ENCODE assay signal across 11 mouse cellular contexts in the genomic region with DNA sequence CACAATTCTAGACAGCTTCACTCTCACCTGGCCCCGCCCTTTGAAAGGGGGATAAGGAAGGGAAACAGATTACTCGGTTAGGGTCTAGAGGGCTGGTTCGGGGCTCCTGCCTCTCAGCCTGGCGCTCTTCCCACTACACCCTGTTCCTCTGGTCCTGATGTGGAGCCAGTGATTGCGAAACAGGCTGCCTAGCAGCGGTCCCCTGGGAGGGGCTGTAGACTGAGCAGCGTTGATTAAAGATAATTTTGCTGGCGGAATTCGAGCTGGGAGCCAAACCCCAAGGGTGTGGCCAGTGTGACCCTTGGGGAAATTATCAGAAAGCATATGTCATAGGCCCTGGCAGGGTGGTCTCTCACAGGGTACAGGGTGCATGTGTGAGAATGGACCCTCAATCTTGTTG. TPM values are rescaled to one million over a fixed set of nuclear protein-coding genes. Genes with fewer than 3 reads are reported as not detected.
DNase-seq lines count a peak whose midpoint lies in the region; ATAC-seq and TF ChIP-seq lines count a peak whose summit lies in the region.
"Had no signal": no experiment of that assay in that cellular context is flagged by ENCODE, and none has a peak within 500 bp of the region (broad histone marks: within the 10 kb centered on the region; RNA-seq: fewer than 3 reads in every experiment).

No protein-coding gene starts in this region.

- DNase-seq in heart, adult 18-20 months, result peak; percentile 91 to 93
- no peak for DNase-seq in heart, embryonic 10.5 days (ENCODE audit: low spot score)
- DNase-seq in heart, postnatal 4 days, result peak; percentile 52
- no peak for DNase-seq in layer of hippocampus, postnatal 36 days
- no peak for DNase-seq in layer of hippocampus, adult 2 months (ENCODE audit: low spot score in 2 of 2)
- DNase-seq: right cerebral cortex, postnatal 4 days had no signal

- H3K9me3 ChIP-seq in heart, embryonic 10.5 days, result no peaks in the 10 kb centered on the region
- H3K9me3 ChIP-seq in embryonic facial prominence, embryonic 15.5 days (replicated peaks), result 0 out of 2 replicates have a peak, but pooled peaks cover 5% of the 10 kb centered on the region
- H3K9me3 ChIP-seq in forebrain, embryonic 15.5 days, result no peaks in the 10 kb centered on the region
- H3K9me3 ChIP-seq: hindbrain, embryonic 15.5 days; limb, embryonic 12.5 days had no signal

- TF ChIP-seq CTCF in layer of hippocampus, adult 2 months (conservative IDR thresholded peaks at IDR 0.05), result no peak

- no peak for TF ChIP-seq POLR2A in myocyte (IDR thresholded peaks at IDR 0.05; ENCODE audit: insufficient read length, low read depth)

- H3K4me3 ChIP-seq in heart, embryonic 10.5 days, result no peak overlapping the region
- no peak overlapping the region for H3K4me3 ChIP-seq in embryonic facial prominence, embryonic 15.5 days (replicated peaks)
- no peak overlapping the region for H3K4me3 ChIP-seq in myocyte
- no peak overlapping the region for H3K4me3 ChIP-seq in forebrain, embryonic 15.5 days
- H3K4me3 ChIP-seq in layer of hippocampus, adult 2 months, result no peak overlapping the region
- H3K4me3 ChIP-seq: hindbrain, embryonic 15.5 days; limb, embryonic 12.5 days had no signal

- 73% methylated on average over 9 of the region's 9 CpGs for WGBS in heart, embryonic 10.5 days
- WGBS in embryonic facial prominence, embryonic 15.5 days, result 46% methylated on average over 9 of the region's 9 CpGs
- WGBS in forebrain, embryonic 15.5 days, result 84% methylated on average over 9 of the region's 9 CpGs

- no peaks in the 10 kb centered on the region for H3K4me1 ChIP-seq in heart, embryonic 10.5 days
- peaks cover 23% of the 10 kb centered on the region for H3K4me1 ChIP-seq in embryonic facial prominence, embryonic 15.5 days
- no peaks in the 10 kb centered on the region for H3K4me1 ChIP-seq in forebrain, embryonic 15.5 days
- H3K4me1 ChIP-seq: hindbrain, embryonic 15.5 days had no signal

- peaks cover 3% of the 10 kb centered on the region; the same call in 1 of the 2 replicates for H3K27me3 ChIP-seq in heart, embryonic 10.5 days (ENCODE audit: insufficient read depth, poor library complexity, severe bottlenecking)
- no peaks in the 10 kb centered on the region for H3K27me3 ChIP-seq in embryonic facial prominence, embryonic 15.5 days
- no peaks in the 10 kb centered on the region for H3K27me3 ChIP-seq in myocyte (ENCODE audit: control insufficient read depth, insufficient read depth, insufficient read length)
- H3K27me3 ChIP-seq in forebrain, embryonic 15.5 days, result no peaks in the 10 kb centered on the region
- H3K27me3 ChIP-seq: hindbrain, embryonic 15.5 days; limb, embryonic 12.5 days had no signal

- no peaks in the 10 kb centered on the region for H3K36me3 ChIP-seq in heart, embryonic 10.5 days
- no peaks in the 10 kb centered on the region for H3K36me3 ChIP-seq in embryonic facial prominence, embryonic 15.5 days
- no peaks in the 10 kb centered on the region for H3K36me3 ChIP-seq in myocyte (ENCODE audit: control insufficient read depth, insufficient read depth)
- no peaks in the 10 kb centered on the region for H3K36me3 ChIP-seq in forebrain, embryonic 15.5 days
- H3K36me3 ChIP-seq: hindbrain, embryonic 15.5 days; limb, embryonic 12.5 days had no signal

- no peak overlapping the region for H3K9ac ChIP-seq in embryonic facial prominence, embryonic 15.5 days
- no peak overlapping the region for H3K9ac ChIP-seq in forebrain, embryonic 15.5 days (replicated peaks)
- H3K9ac ChIP-seq: hindbrain, embryonic 15.5 days; limb, embryonic 12.5 days had no signal

- H3K4me2 ChIP-seq in embryonic facial prominence, embryonic 15.5 days (replicated peaks), result no peak overlapping the region
- H3K4me2 ChIP-seq in myocyte (ENCODE audit: low read depth), result no peak overlapping the region
- H3K4me2 ChIP-seq in forebrain, embryonic 15.5 days (replicated peaks), result no peak overlapping the region
- H3K4me2 ChIP-seq: hindbrain, embryonic 15.5 days; limb, embryonic 12.5 days had no signal

- H3K79me2 ChIP-seq in myocyte (ENCODE audit: control insufficient read depth, insufficient read depth), result no peaks in the 10 kb centered on the region

- peak; percentile 29; the same call in 1 of the 2 replicates for ATAC-seq in embryonic facial prominence, embryonic 15.5 days (ENCODE audit: insufficient number of reproducible peaks, low FRiP score, low TSS enrichment, low read depth)
- ATAC-seq in forebrain, embryonic 15.5 days (replicated peaks), result no peak

- no peak overlapping the region for H3ac ChIP-seq in myocyte (ENCODE audit: control insufficient read depth, insufficient read length)

- no peak overlapping the region for H3K27ac ChIP-seq in heart, embryonic 10.5 days
- no peak overlapping the region for H3K27ac ChIP-seq in embryonic facial prominence, embryonic 15.5 days (replicated peaks)
- no peak overlapping the region for H3K27ac ChIP-seq in forebrain, embryonic 15.5 days (replicated peaks)
- no peak overlapping the region for H3K27ac ChIP-seq in layer of hippocampus, adult 2 months
- H3K27ac ChIP-seq: hindbrain, embryonic 15.5 days; limb, embryonic 12.5 days had no signal

TF ChIP-seq in myocyte, 11 proteins besides CTCF, POLR2A, EP300 and RAD21:
- peak; percentile 99 for TF ChIP-seq CEBPB (IDR thresholded peaks at IDR 0.05; ENCODE audit: insufficient read depth, poor library complexity, severe bottlenecking)
- no peak for TF ChIP-seq MYOG (IDR thresholded peaks at IDR 0.05; ENCODE audit: control insufficient read depth in 1 of 3, insufficient read depth in 1 of 3, insufficient read length in 2 of 3, low read depth in 2 of 3)

RNA-seq across cellular contexts. Expression of gene Ampd3, which starts 59.9 kb away (rescaled TPM):
- total RNA-seq in heart, adult 18-20 months (2021), result 10 to 100 TPM; 31.3 to 34.4 TPM
- polyA plus RNA-seq in heart, embryonic 10.5 days (2016; fragmentation: Nextera tagmentation; extraction: Ambion mirVana), result 4.9 and 5.7 TPM in 2 replicates
- polyA plus RNA-seq in embryonic facial prominence, embryonic 15.5 days (2015; fragmentation: Nextera tagmentation; extraction: Ambion mirVana), result 10.6 and 11.1 TPM in 2 replicates
- total RNA-seq in heart, postnatal 4 days (2021), result 10 to 100 TPM; 23.8 to 30.3 TPM
- polyA plus RNA-seq in myocyte (2012; fragmentation: generic; extraction: Trizol), result 8.2 TPM
- polyA plus RNA-seq in forebrain, embryonic 15.5 days (2015; fragmentation: Nextera tagmentation; extraction: Ambion mirVana), result 4.4 and 4.8 TPM in 2 replicates
- 10 to 100 TPM; 20.1 to 23.1 TPM for total RNA-seq in layer of hippocampus, postnatal 36 days (2021)
- total RNA-seq in layer of hippocampus, adult 2 months (2021), result 10 to 100 TPM; 20.8 to 25.1 TPM

Comparison
In these comparisons a context has a peak if more than half of its experiments do, and no peak if none do; other contexts are left out.
1. DNase-seq: peak in heart, adult 18-20 months (2 of 2) and heart, postnatal 4 days (single experiment); none in heart, embryonic 10.5 days (single experiment), layer of hippocampus, postnatal 36 days (0 of 2) and layer of hippocampus, adult 2 months (0 of 2).